Mouse (Mus musculus): Measurements from ENCODE around the gene Dph7. TPM values are rescaled to one million over a fixed set of nuclear protein-coding genes. Genes with fewer than 3 reads are reported as not detected.
A peak's percentile ranks its signal among the peaks of the same experiment; 100 is the strongest.

The Dph7 gene
- 10.1 and 11.7 TPM in 2 replicates for polyA plus RNA-seq (2015; fragmentation: Nextera tagmentation; extraction: Ambion mirVana)

DNA sequence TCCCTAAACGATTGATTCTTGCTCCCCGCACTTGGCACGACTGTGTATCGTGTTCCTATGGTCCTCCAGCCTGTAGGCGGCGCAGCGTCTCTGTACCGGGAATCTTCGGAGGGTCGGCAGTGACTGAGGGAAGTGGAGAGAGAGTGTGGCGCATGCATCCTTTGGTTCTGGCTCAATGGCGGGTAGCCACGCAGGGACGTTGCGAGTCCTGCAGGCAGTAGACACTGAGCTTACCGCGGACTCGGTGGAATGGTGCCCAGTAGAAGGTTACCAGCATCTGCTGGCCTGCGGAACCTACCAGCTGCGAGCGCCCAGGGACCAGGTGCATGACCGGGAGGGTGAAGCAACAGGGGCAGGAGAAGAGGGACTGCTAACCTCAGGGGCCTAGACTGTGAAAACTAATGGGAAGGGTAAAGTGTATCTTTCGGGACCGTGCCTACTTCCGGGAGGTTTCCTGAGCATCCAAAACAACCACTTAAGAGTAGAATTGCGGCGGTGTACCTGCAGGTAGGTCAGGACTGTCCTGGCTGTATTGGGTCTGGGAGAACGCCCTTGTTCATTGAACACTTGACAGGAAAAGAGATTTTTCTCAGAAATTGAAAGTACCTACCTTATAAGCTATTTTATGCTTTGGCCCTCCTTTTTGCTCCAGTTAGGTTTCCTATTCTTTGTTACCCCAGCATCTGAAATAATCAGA is at the start of gene Dph7:
TSS of gene Dph7 (plus strand) at position 97 of the 697 bp plus-strand sequence.
- Histone ChIP-seq H3K36me3 (peaks cover 66% of the 10 kb centered on the region), H3K4me3 (replicated peaks) (peak within 1 kb of the TSS; percentile 80), H3K27ac (peak within 1 kb of the TSS; percentile 74), H3K9me3 (replicated peaks) (no peaks in the 10 kb centered on the region), H3K4me1 (replicated peaks) (peaks cover 19% of the 10 kb centered on the region), H3K27me3 (no peaks in the 10 kb centered on the region), H3K9ac (peak within 1 kb of the TSS; percentile 86), H3K4me2 (peak within 1 kb of the TSS; percentile 77)
- peak; percentile 88 for ATAC-seq (ENCODE audit: low read depth)
- under 1% methylated on average over 28 of the region's 28 CpGs for WGBS (ENCODE audit: insufficient replicate concordance)
- DNase-seq, result peak; percentile 79

DNA sequence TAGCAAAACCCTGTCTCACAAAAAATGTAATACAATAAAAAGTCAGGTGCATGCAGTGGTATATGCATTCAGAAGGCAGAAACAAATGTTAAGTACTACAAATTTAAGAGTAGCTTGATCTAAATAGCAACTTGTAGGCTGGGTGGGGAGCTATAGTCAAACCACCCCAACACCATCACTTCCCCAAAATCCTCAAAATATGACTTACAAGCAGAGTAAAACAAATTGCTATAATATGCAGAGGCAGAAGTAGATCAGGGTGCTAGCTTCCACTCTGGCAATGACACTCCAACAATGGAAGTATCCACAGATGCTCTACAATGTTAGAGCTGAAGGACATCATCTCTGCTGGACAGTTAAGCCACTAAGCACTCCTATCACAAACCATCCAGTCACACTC is 49.6 kb upstream of the Dph7 start:
- no peaks in the 10 kb centered on the region for H3K9me3 ChIP-seq (replicated peaks)
- H3K27me3 ChIP-seq, result no peaks in the 10 kb centered on the region
- DNase-seq (no peak), ATAC-seq (ENCODE audit: low read depth) (no peak)
- peaks cover 10% of the 10 kb centered on the region for H3K36me3 ChIP-seq
- no peak overlapping the region for H3K9ac ChIP-seq
- H3K4me3 ChIP-seq (replicated peaks), result no peak overlapping the region
- no peak overlapping the region for H3K4me2 ChIP-seq
- H3K27ac ChIP-seq, result no peak overlapping the region
- H3K4me1 ChIP-seq (replicated peaks), result peaks cover 14% of the 10 kb centered on the region

DNA sequence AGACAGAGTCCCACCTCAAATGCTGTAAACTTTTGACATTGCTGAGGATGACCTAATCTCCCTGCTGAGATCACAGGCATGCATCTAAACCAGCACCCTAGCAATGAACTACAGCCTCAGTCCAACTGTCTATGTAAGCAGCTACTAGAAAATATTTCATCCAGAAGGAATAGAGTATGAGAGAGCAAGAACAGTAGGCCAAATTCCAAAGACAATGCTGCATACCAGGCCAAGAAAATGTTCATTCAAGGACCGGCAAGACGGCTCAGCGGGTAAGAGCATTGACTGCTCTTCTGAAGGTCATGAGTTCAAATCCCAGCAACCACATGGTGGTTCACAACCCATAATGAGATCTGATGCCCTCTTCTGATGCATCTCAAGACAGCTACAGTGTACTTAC is 47.4 kb upstream of the Dph7 start:
- Histone ChIP-seq H3K36me3 (peaks cover 10% of the 10 kb centered on the region), H3K4me3 (replicated peaks) (no peak overlapping the region), H3K27ac (no peak overlapping the region), H3K27me3 (no peaks in the 10 kb centered on the region), H3K4me1 (replicated peaks) (peaks cover 24% of the 10 kb centered on the region), H3K9me3 (replicated peaks) (no peaks in the 10 kb centered on the region), H3K9ac (no peak overlapping the region), H3K4me2 (no peak overlapping the region)
- WGBS (ENCODE audit: insufficient replicate concordance), result 93% methylated on average over 3 of the region's 3 CpGs
- DNase-seq, result no peak
- ATAC-seq (ENCODE audit: low read depth), result no peak

DNA sequence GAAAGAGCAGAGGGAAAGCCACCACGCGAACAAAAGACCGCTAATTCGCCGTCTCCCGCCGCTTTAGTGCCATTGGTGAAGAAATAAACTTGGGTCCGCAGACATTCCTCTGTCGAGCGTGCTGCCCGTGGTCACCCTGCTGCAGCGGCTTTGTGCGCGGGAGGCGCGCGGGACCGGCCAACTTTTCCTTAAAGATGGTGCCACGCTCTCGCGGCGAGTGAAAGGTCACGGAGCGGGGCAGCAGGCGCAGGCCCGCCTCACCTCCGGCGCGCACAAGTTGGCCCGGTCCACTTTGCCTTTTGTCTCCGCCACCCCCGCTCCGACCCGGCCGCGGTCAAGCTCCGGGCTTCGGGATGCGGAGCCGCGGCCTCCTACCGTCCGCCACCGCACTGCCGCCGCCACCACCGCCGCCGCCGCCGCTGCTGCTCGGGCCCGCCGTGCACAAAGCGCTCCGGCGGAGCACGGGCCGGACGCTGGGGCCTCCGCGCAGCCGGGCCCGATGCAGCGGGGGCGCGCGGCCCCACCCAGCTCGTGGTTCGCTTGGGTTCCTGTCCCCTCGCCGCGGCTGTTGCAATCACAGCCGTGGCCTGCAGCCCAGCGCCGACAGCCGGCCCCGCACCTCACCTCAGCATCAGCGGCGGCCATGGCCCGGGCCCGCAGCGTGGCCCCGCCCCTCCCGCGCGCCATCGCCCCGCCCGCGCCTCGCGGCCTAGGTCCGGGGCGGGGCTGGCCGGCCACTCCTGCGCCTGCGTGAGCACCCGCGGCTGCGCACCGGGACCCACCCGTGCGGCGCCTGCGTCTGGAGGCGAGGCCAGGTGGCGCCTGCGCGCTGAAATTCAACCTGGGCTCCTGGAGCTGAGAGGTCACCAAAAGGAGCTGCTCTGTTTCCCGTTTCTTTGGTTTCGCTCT is 43.0 kb upstream of the Dph7 start, which contains the start of gene Ehmt1:
TSS of gene Ehmt1 (minus strand) at position 685 of the 909 bp plus-strand sequence.
- H3K36me3 ChIP-seq, result no peaks in the 10 kb centered on the region

DNA sequence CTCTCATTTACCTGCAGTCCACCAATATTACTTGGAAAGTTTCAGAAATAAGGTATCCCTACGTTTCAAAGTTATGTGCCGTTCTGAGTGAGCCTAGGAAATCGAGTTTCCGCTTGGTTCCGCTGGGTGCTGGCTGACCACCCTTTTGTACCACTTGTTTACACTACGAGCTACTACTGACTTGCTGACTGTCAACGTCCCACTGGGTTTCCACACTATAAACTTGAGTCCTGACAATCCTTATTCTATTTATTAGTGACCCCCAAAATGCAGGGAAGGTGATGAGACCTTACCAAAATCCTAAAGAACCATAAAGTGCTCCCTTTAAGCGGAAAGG is 42.4 kb upstream of the Dph7 start:
- Histone ChIP-seq H3K4me1 (replicated peaks) (peaks cover 23% of the 10 kb centered on the region), H3K27me3 (no peaks in the 10 kb centered on the region), H3K4me2 (peak overlapping the region; percentile 73), H3K4me3 (replicated peaks) (peak overlapping the region; percentile 95), H3K9ac (peak overlapping the region; percentile 95), H3K9me3 (replicated peaks) (no peaks in the 10 kb centered on the region), H3K36me3 (no peaks in the 10 kb centered on the region), H3K27ac (peak overlapping the region; percentile 83)
- no peak for DNase-seq
- ATAC-seq (ENCODE audit: low read depth), result peak; percentile 63
- WGBS (ENCODE audit: insufficient replicate concordance), result 10% methylated on average over 8 of the region's 8 CpGs

More for the DNA sequence above, 43.0 kb upstream of the Dph7 start, which contains the start of gene Ehmt1:
- peak within 1 kb of the TSS; percentile 95 for H3K9ac ChIP-seq
- H3K4me1 ChIP-seq (replicated peaks), result peaks cover 23% of the 10 kb centered on the region
- H3K27me3 ChIP-seq, result no peaks in the 10 kb centered on the region
- under 1% methylated on average over 102 of the region's 112 CpGs for WGBS (ENCODE audit: insufficient replicate concordance)
- H3K4me3 ChIP-seq (replicated peaks), result peak within 1 kb of the TSS; percentile 95
- ATAC-seq (ENCODE audit: low read depth) (peak; percentile 99), DNase-seq (peak; percentile 93)
- peak within 1 kb of the TSS; percentile 79 for H3K4me2 ChIP-seq
- H3K9me3 ChIP-seq (replicated peaks), result no peaks in the 10 kb centered on the region
- H3K27ac ChIP-seq, result peak within 1 kb of the TSS; percentile 88

DNA sequence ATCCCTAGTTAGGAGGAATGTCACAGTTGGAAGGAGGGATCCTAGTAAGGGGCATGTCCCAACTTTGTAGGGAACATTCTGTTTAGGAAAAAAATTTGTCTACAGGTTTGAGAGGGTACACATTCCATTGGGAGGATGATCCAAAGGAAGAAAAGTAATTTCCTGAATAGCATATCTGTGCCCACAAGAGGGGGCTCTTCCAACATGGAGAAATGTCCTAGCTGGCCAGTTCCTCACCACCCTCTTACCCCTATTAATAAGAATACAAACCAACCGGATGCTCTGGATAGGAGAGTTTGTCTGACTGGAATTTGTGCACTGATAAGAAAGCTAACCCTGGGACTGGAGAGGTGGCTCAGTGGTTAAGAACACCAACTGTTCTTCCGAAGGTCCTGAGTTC is 38.6 kb upstream of the Dph7 start:
- ATAC-seq (ENCODE audit: low read depth), result no peak
- H3K27ac ChIP-seq, result no peak overlapping the region
- no peak overlapping the region for H3K9ac ChIP-seq
- peaks cover 17% of the 10 kb centered on the region for H3K4me1 ChIP-seq (replicated peaks)
- H3K4me3 ChIP-seq (replicated peaks), result no peak overlapping the region
- DNase-seq, result no peak
- WGBS (ENCODE audit: insufficient replicate concordance), result 48% methylated on average over 2 of the region's 2 CpGs
- no peak overlapping the region for H3K4me2 ChIP-seq
- no peaks in the 10 kb centered on the region for H3K27me3 ChIP-seq
- H3K9me3 ChIP-seq (replicated peaks), result no peaks in the 10 kb centered on the region
- H3K36me3 ChIP-seq, result peaks cover 13% of the 10 kb centered on the region

DNA sequence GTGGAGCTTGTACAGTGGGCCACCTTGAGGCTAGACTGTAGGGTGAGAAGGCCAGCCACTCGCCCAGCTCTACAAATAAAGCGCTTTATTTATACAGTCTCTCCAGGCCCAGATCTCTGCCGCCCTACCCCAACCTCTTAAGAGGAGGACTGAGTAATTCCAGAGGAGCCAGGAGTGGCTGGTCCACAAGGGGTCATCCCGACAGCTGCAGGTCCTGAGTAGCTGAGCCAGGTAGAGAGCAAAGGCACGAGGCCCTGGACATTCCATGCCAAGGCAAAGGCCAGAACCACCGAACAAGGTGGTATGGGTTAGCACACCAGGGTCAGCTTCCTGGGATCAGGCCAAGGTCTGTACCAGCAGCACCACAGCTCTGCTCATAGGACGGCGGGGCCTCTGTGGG is 36.9 kb upstream of the Dph7 start:
- DNase-seq (no peak), ATAC-seq (ENCODE audit: low read depth) (no peak)
- H3K4me2 ChIP-seq, result no peak overlapping the region
- 0 out of 2 replicates have a peak overlapping the region, but pooled peaks have one; percentile 17 for H3K9ac ChIP-seq
- peaks cover 13% of the 10 kb centered on the region for H3K36me3 ChIP-seq
- no peak overlapping the region for H3K27ac ChIP-seq
- no peaks in the 10 kb centered on the region for H3K27me3 ChIP-seq
- H3K4me1 ChIP-seq (replicated peaks), result peaks cover 11% of the 10 kb centered on the region
- H3K4me3 ChIP-seq (replicated peaks), result no peak overlapping the region
- WGBS (ENCODE audit: insufficient replicate concordance), result 77% methylated on average over 8 of the region's 8 CpGs
- H3K9me3 ChIP-seq (replicated peaks), result no peaks in the 10 kb centered on the region

DNA sequence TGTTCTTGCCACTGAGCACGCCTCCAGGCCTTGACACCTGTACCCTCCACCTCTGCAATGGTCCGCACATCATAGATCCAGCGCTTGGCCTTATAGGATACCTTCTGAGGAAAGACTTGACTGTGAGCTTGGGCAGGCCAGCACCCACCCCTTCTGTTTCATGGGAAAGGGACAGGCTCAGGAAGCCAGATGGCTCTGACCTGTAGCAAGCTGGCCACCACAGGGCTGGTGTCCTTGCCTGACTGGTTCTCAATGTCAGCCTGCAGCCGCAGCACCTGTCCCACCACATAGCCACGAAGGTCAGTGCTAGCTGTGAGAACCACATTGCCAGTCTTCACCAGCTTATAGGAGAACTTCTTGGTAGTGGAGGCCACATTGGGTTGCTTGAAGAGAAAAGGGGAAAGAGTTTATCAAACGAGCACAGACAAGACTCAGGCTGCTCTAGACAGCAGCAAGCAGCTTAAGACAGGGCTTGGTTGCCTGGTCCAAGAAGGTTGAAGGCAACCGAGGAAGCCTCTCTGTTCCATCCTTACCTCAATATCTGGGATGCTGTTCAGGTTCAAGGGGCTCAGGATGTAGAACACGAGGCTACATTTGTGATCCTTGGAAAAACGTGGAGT is 35.7 kb upstream of the Dph7 start:
- peaks cover 13% of the 10 kb centered on the region for H3K36me3 ChIP-seq
- DNase-seq, result no peak
- H3K4me2 ChIP-seq, result no peak overlapping the region
- no peak overlapping the region for H3K9ac ChIP-seq
- no peaks in the 10 kb centered on the region for H3K9me3 ChIP-seq (replicated peaks)
- no peaks in the 10 kb centered on the region for H3K27me3 ChIP-seq
- whole genome bisulfite sequencing (ENCODE audit: insufficient replicate concordance), result 71% methylated on average over 9 of the region's 9 CpGs
- no peak for ATAC-seq (ENCODE audit: low read depth)
- no peak overlapping the region for H3K4me3 ChIP-seq (replicated peaks)
- no peak overlapping the region for H3K27ac ChIP-seq
- H3K4me1 ChIP-seq (replicated peaks), result peaks cover 9% of the 10 kb centered on the region

DNA sequence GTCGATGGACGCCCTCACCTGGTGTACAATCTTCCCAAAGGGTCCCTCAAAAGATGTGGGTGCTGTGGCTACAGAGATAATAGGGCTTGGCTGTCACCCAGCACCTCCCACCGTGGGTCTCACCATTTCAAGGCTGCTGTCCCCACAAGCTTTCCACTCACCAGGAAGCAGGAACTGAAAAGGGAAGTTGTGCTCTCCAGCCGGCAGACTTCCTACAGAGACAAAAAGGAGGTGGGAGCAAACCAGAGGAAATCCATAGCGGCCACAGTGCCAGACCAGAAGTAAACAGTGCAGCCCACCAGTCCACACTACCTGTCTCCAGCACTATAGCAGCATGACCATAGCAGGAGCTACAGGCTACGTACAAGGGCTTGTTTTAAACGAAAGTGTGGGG is 35.2 kb upstream of the Dph7 start:
- H3K4me2 ChIP-seq, result no peak overlapping the region
- WGBS (ENCODE audit: insufficient replicate concordance), result 38% methylated on average over 7 of the region's 7 CpGs

DNA sequence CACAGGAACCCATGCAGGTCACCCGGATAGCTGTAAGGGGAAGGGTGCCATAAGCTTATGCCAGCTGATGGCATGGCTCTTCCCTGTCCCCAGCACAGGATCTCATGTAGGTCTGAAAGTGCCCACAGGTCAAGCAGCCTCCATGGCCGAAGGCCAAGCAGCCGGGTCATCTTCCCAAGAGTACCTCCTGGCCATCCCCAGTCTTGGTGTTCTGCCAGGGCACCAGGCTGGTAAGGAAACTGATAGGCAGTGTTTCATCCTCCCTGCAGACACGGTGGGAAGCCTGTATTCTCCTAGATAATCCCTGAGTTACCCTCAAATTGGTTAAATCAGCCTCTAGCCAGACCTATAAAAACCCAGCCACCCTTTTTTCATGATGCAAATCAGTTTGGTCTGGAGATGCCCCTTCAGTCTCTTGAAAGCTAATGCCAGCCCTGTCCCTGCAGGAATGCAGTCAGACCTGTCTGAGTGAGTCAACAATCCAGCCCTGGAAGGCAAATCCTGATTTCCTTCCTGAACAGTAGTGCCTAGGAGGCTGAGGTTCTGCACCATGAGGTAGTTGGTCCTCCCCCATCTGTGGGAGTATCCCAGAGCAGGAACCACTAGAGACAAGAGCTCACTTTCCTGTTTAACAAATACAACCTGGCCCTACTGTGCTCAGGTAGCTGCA is 34.3 kb upstream of the Dph7 start:
- no peak overlapping the region for H3K9ac ChIP-seq
- H3K27ac ChIP-seq, result no peak overlapping the region
- WGBS (ENCODE audit: insufficient replicate concordance), result 71% methylated on average over 4 of the region's 4 CpGs
- H3K36me3 ChIP-seq, result peaks cover 13% of the 10 kb centered on the region
- DNase-seq, result no peak
- H3K4me1 ChIP-seq (replicated peaks), result peaks cover 9% of the 10 kb centered on the region
- H3K9me3 ChIP-seq (replicated peaks), result no peaks in the 10 kb centered on the region
- H3K4me3 ChIP-seq (replicated peaks), result no peak overlapping the region
- H3K27me3 ChIP-seq, result no peaks in the 10 kb centered on the region
- H3K4me2 ChIP-seq, result no peak overlapping the region
- ATAC-seq (ENCODE audit: low read depth), result no peak

More for the DNA sequence above, 35.2 kb upstream of the Dph7 start:
- Histone ChIP-seq H3K36me3 (peaks cover 13% of the 10 kb centered on the region), H3K4me3 (replicated peaks) (no peak overlapping the region), H3K9me3 (replicated peaks) (no peaks in the 10 kb centered on the region), H3K27me3 (no peaks in the 10 kb centered on the region), H3K27ac (no peak overlapping the region; the same call in 1 of the 2 replicates), H3K4me1 (replicated peaks) (peaks cover 9% of the 10 kb centered on the region), H3K9ac (no peak overlapping the region)
- ATAC-seq (ENCODE audit: low read depth), result no peak
- no peak for DNase-seq

DNA sequence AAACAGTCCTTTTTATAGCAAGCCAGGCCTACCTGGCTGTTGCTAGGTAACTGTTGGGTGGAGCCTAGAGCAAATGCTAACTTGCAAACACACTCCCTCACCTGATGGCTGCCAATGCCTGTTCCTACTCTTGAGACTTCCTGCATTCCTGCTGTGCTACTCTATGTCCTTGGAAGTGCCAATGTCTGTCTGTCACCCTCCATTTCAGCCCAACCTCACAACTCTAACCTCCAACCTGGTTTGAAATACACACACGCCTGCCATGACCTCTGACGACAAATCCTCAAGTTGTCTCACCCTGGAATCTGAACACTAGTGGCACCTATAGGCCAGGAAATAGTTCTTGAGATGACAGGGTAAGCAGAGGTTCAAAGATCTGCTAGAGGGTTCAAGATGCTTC is 33.1 kb upstream of the Dph7 start:
- Histone ChIP-seq H3K27ac (no peak overlapping the region), H3K9ac (no peak overlapping the region), H3K4me2 (no peak overlapping the region), H3K9me3 (replicated peaks) (no peaks in the 10 kb centered on the region), H3K27me3 (no peaks in the 10 kb centered on the region), H3K36me3 (peaks cover 13% of the 10 kb centered on the region), H3K4me1 (replicated peaks) (peaks cover 19% of the 10 kb centered on the region), H3K4me3 (replicated peaks) (no peak overlapping the region)
- 65% methylated on average over 2 of the region's 2 CpGs for WGBS (ENCODE audit: insufficient replicate concordance)
- ATAC-seq (ENCODE audit: low read depth) (no peak), DNase-seq (no peak)
